Mouse (Mus musculus) kidney, embryonic 16.5 days (tissue): ENCODE measurements at regions not wholly inside any gene's neighbourhood (a gene's known extent, or its start where the extent isn't known, plus 50 kb on each side); places are given as distances from the start of the nearest gene placed in this dataset.

Experiments
- ATAC-seq: fragments of 200-750 bp; cut with Nextera tagmentation; 2 replicates; pipeline ENCODE4 v1.8.0; 2017; ENCODE audit warnings: moderate TSS enrichment; ENCODE audit not compliant: low FRiP score, low TSS enrichment
- H3K27ac ChIP-seq: fragments of 300-500 bp; sonication (generic); 2 replicates; pipeline ENCODE4 v1.5.1; 2014; ENCODE audit warnings: low read length
- H3K27me3 ChIP-seq: fragments of 300-500 bp; sonication (generic); 2 replicates; pipeline ENCODE4 v1.6.1; 2014; ENCODE audit warnings: low read length, control low read depth, mixed read lengths; ENCODE audit not compliant: insufficient read depth
- H3K36me3 ChIP-seq: fragments of 300-500 bp; sonication (generic); 2 replicates; pipeline ENCODE4 v1.6.1; 2014; ENCODE audit warnings: low read length, control low read depth, mixed read lengths; ENCODE audit not compliant: insufficient read depth
- H3K4me1 ChIP-seq: fragments of 300-500 bp; sonication (generic); 2 replicates; pipeline ENCODE4 v1.6.1; 2014; ENCODE audit warnings: low read length, control low read depth, mixed read lengths; ENCODE audit not compliant: insufficient read depth
- H3K4me2 ChIP-seq: fragments of 300-500 bp; sonication (generic); replicated peaks from 2 replicates; pipeline ENCODE4 v1.6.1; 2014; ENCODE audit warnings: low read depth, low read length
- H3K4me3 ChIP-seq: fragments of 300-500 bp; sonication (generic); 2 replicates; pipeline ENCODE4 v1.5.1; 2014; ENCODE audit warnings: mild to moderate bottlenecking, low read length
- H3K9ac ChIP-seq: fragments of 300-500 bp; sonication (generic); replicated peaks from 2 replicates; pipeline ENCODE4 v1.6.1; 2014; ENCODE audit warnings: low read length
- H3K9me3 ChIP-seq: fragments of 300-500 bp; sonication (generic); 2 replicates; pipeline ENCODE4 v1.6.1; 2016; ENCODE audit warnings: low read length, control low read depth
- WGBS: fragments of 180-500 bp; shearing (Covaris S2); extraction: QIAGEN DNeasy Blood & Tissue Kit; methylation state at CpG from one replicate; pipeline ENCODE4 v1.1.7; 2014; 5-methylcytosine and 5-hydroxymethylcytosine counted together

DNA sequence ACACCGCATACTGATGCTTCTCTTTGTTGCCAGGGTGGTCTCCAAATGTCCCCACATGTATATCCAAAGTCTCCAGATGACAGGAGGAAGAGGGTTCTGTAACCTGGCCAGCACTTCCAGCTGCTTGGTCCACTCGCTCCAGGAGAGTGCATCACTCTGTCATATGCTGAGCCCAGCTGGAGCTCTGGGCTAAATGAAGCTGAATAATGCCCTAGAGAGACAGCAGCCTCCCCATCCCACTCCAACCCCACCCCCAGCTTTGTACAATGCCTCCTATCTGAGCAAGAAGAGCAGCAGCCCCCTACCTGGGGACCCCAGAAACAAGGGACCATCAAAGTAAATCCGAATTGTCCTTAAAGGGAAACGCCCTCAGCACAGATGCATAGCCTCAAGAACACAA lies 219.0 kb upstream of the Pabpc6 start:
- no peak for ATAC-seq
- H3K27ac ChIP-seq: no peak overlapping the region
- no peaks in the 10 kb centered on the region for H3K27me3 ChIP-seq
- H3K4me3 ChIP-seq: no peak overlapping the region
- 87% methylated on average over 4 of the region's 4 CpGs for WGBS
- no peaks in the 10 kb centered on the region for H3K9me3 ChIP-seq
- no peak overlapping the region for H3K9ac ChIP-seq
- no peak overlapping the region for H3K4me2 ChIP-seq
- no peaks in the 10 kb centered on the region for H3K36me3 ChIP-seq
- H3K4me1 ChIP-seq: peaks cover 6% of the 10 kb centered on the region; the same call in 1 of the 2 replicates

DNA sequence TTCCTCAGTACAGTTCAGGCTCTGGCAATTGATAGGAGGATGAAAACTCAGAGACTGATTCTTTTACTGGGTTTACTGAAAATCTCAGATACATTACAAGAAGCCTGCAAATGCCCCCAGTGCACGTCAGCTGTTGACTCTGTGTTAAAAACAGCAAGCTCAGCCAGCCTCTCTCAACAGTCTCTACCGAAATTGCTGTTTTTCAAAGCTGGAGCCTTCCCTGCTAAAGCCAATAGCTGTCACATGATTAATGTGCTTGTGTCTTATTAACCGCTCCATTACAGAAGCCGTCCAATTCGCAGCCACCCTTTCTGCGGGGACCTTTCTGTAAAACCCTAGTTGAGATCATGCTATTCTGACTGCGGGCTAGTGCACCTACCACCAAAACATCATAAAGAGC lies 215.6 kb upstream of the Pabpc6 start:
- H3K36me3 ChIP-seq: no peaks in the 10 kb centered on the region
- no peak for ATAC-seq
- H3K27me3 ChIP-seq: no peaks in the 10 kb centered on the region
- H3K27ac ChIP-seq: no peak overlapping the region
- H3K4me2 ChIP-seq: no peak overlapping the region
- no peak overlapping the region for H3K9ac ChIP-seq
- H3K4me1 ChIP-seq: peaks cover 6% of the 10 kb centered on the region; the same call in 1 of the 2 replicates
- H3K9me3 ChIP-seq: no peaks in the 10 kb centered on the region
- WGBS: 21% methylated on average over 7 of the region's 7 CpGs
- H3K4me3 ChIP-seq: no peak overlapping the region

GRCm38 (mm10) chr17:9882639-9883226 lies 213.2 kb upstream of the Pabpc6 start:
- Histone ChIP-seq H3K27ac (no peak overlapping the region), H3K4me1 (peaks cover 6% of the 10 kb centered on the region; the same call in 1 of the 2 replicates), H3K4me2 (no peak overlapping the region), H3K9ac (no peak overlapping the region), H3K27me3 (no peaks in the 10 kb centered on the region), H3K4me3 (no peak overlapping the region), H3K36me3 (no peaks in the 10 kb centered on the region), H3K9me3 (no peaks in the 10 kb centered on the region)
- no peak for ATAC-seq
- WGBS: 86% methylated on average over 9 of the region's 9 CpGs

DNA sequence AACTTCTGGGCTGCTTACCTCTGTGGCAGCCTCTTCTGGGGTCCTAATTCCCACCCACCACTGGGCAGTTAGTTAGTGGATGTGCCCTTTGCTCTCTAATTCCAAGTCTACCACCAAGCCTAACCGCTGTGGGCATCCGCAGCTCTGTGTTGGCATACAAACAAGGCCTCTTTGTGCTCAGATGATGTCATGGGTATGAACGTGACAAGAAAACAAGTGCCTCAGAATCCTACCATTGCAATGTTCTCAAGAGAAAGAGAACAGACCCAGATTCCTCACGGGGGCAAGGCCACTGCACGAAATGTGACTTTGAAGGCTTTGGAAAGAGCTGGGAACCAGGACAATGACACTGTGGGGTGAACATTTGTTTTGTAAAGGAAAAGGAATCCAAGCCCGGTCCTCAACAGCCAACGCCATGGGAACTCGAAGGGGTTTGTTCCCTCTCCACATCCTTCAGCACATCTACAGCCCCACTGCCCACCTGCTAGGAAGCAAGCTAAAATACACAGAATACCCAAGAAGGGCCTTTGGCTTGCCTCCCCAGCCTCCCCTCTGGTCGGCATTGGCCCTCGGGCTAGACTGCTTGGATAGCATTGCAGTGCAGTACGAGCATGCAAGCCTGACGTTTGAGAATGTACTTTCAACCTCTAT lies 210.2 kb upstream of the Pabpc6 start:
- Histone ChIP-seq H3K4me3 (no peak overlapping the region), H3K27ac (no peak overlapping the region), H3K36me3 (no peaks in the 10 kb centered on the region), H3K9me3 (no peaks in the 10 kb centered on the region), H3K9ac (no peak overlapping the region), H3K4me2 (no peak overlapping the region), H3K4me1 (no peaks in the 10 kb centered on the region), H3K27me3 (no peaks in the 10 kb centered on the region)
- ATAC-seq: no peak
- 88% methylated on average over 12 of the region's 12 CpGs for WGBS

GRCm38 (mm10) chr17:9873695-9874094 lies 204.2 kb upstream of the Pabpc6 start:
- Histone ChIP-seq H3K4me2 (no peak overlapping the region), H3K4me1 (no peaks in the 10 kb centered on the region), H3K4me3 (no peak overlapping the region), H3K27me3 (no peaks in the 10 kb centered on the region), H3K36me3 (no peaks in the 10 kb centered on the region), H3K9me3 (0 out of 2 replicates have a peak, but pooled peaks cover 3% of the 10 kb centered on the region), H3K9ac (no peak overlapping the region), H3K27ac (no peak overlapping the region)
- 46% methylated on average over 10 of the region's 10 CpGs for WGBS
- ATAC-seq: peak; percentile 73

- Histone ChIP-seq H3K4me2 (no peak overlapping the region), H3K9ac (no peak overlapping the region), H3K9me3 (0 out of 2 replicates have a peak, but pooled peaks cover 3% of the 10 kb centered on the region), H3K4me3 (no peak overlapping the region), H3K27ac (no peak overlapping the region), H3K27me3 (no peaks in the 10 kb centered on the region), H3K4me1 (no peaks in the 10 kb centered on the region), H3K36me3 (no peaks in the 10 kb centered on the region)
- ATAC-seq: no peak
- 74% methylated on average over 3 of the region's 3 CpGs for WGBS
These were observed 200.7 kb upstream of the Pabpc6 start for GRCm38 (mm10) chr17:9870237-9870636.

DNA sequence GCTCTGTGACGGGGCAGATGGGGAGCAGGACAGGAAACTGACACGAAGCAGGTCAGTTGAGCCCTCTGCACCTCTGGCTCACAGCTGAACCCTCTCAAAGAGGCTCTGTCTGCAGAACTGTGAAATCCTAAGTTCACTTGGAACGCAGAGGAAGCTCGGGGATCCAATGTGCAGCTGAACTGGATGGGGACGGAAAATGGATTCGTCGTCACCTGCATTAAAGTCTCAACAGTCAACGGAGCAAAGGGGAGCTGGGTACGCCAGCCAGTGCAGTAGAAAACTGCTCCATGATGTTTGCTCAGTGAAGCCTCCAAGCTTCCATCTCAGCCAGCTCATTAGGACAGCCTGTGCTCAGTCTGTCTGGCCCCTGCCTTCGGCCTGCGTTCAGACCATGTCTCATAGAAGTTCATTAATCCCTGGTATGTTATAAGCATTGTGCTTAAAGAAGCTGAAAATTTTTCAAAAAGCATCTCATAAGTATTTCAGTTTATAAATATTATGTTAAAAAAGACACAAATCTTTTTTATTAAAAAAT lies 199.3 kb upstream of the Pabpc6 start:
- H3K36me3 ChIP-seq: no peaks in the 10 kb centered on the region
- H3K27me3 ChIP-seq: no peaks in the 10 kb centered on the region
- no peak overlapping the region for H3K9ac ChIP-seq
- no peak overlapping the region for H3K4me3 ChIP-seq
- H3K4me2 ChIP-seq: no peak overlapping the region
- no peak for ATAC-seq
- 0 out of 2 replicates have a peak, but pooled peaks cover 3% of the 10 kb centered on the region for H3K9me3 ChIP-seq
- 81% methylated on average over 11 of the region's 11 CpGs for WGBS
- H3K27ac ChIP-seq: no peak overlapping the region
- H3K4me1 ChIP-seq: no peaks in the 10 kb centered on the region

DNA sequence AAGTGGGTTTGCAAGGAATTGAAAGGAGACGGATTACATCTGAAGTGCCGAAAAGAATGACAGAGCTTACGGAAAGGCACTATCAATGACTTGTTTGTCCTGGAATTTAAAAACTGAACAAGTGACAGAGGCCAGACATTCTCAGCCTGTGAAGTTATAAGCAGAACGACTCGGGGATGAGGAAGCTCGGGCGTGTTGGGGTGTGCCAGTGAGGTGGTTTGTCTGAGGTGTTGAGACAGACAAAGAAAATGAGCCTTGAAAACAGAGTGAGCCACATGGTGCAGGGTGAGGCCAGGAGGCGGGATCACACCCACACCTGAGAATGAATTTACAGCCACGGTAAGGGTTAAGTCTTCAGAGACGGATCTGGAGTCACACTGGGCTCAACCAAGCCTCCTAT lies 194.7 kb upstream of the Pabpc6 start:
- H3K27ac ChIP-seq: no peak overlapping the region
- H3K4me1 ChIP-seq: no peaks in the 10 kb centered on the region
- H3K9ac ChIP-seq: no peak overlapping the region
- no peaks in the 10 kb centered on the region for H3K27me3 ChIP-seq
- H3K36me3 ChIP-seq: no peaks in the 10 kb centered on the region
- H3K4me2 ChIP-seq: no peak overlapping the region
- H3K9me3 ChIP-seq: no peaks in the 10 kb centered on the region
- H3K4me3 ChIP-seq: no peak overlapping the region
- no peak for ATAC-seq
- 55% methylated on average over 10 of the region's 10 CpGs for WGBS

GRCm38 (mm10) chr17:9861923-9862854 lies 192.7 kb upstream of the Pabpc6 start:
- no peak for ATAC-seq
- Histone ChIP-seq H3K4me1 (no peaks in the 10 kb centered on the region), H3K36me3 (no peaks in the 10 kb centered on the region), H3K4me2 (no peak overlapping the region), H3K27ac (no peak overlapping the region), H3K27me3 (no peaks in the 10 kb centered on the region), H3K9ac (no peak overlapping the region), H3K4me3 (no peak overlapping the region), H3K9me3 (no peaks in the 10 kb centered on the region)
- WGBS: 80% methylated on average over 15 of the region's 15 CpGs
